Mouse (Mus musculus): ENCODE measurements around the gene Tmem234.

DNA sequence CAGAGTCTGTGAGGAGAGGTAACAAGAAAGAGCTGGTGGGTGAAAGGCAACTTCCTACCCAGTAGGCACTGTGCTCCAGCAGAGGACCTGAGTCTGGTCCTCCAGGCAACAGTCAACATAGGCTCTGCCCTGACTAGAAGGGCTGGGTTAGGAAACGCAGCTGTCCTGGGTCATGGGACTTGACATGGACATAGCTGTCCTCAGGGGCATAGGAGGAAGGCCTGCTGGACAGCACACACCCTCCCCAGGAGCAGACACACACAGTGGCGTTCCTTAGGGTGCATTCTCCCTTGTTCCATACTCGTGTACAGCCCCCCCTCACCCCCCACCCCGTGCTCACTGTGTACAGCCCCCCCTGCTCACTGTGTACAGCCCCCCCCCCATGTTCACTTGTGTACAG is 10.0 kb downstream of the Tmem234 start:
- TF ChIP-seq CTCF (IDR thresholded peaks at IDR 0.05; ENCODE audit: low read depth) = no peak
- TF ChIP-seq EP300 (optimal IDR thresholded peaks at IDR 0.05) = no peak

Data from stomach, postnatal 0 days (tissue).